Mouse (Mus musculus): ENCODE results near the gene Lst1.

The Lst1 gene

GRCm38 (mm10) chr17:35187959-35188610, at the start of gene Lst1:
Lst1 (minus strand) TSS chr17:35188439.
- in situ Hi-C loops (cut with MseI, MboI) = no loop called here

GRCm38 (mm10) chr17:35237504-35237903, 49.3 kb upstream of the Lst1 start:
- in situ Hi-C loops (cut with MseI, MboI) = no loop called here

GRCm38 (mm10) chr17:35236996-35237395, 48.8 kb upstream of the Lst1 start:
- in situ Hi-C loops (cut with MseI, MboI) = no loop called here

GRCm38 (mm10) chr17:35236390-35236746, 48.1 kb upstream of the Lst1 start:
- in situ Hi-C loops (cut with MseI, MboI) = no loop called here

- in situ Hi-C loops (cut with MseI, MboI) = no loop called here
Measured at GRCm38 (mm10) chr17:35235614-35236389, 47.6 kb upstream of the Lst1 start, which contains the start of gene Nfkbil1. Nfkbil1 (minus strand) TSS chr17:35235792.

- in situ Hi-C loops (cut with MseI, MboI) = loop anchor here (5.0 kb wide), 2 partner anchors 58 to 63 kb away; partner anchors contain the start of gene Aif1 (in 1 of the 2)
Measured at GRCm38 (mm10) chr17:35234903-35235302, 46.7 kb upstream of the Lst1 start.

- in situ Hi-C loops (cut with MseI, MboI) = loop anchor here (5.0 kb wide), 2 partner anchors 57 to 62 kb away; partner anchors contain the start of gene Aif1 (in 1 of the 2)
Measured at GRCm38 (mm10) chr17:35234090-35234489, 45.9 kb upstream of the Lst1 start.

- in situ Hi-C loops (cut with MseI, MboI) = loop anchor here (5.0 kb wide), 2 partner anchors 56 to 61 kb away; partner anchors contain the start of gene Aif1 (in 1 of the 2)
Measured at GRCm38 (mm10) chr17:35233114-35233980, 45.1 kb upstream of the Lst1 start, which contains the start of gene Atp6v1g2. Atp6v1g2 (plus strand) TSS chr17:35233660.

- in situ Hi-C loops (cut with MseI, MboI) = loop anchor here (5.0 kb wide), 2 partner anchors 55 to 60 kb away; partner anchors contain the start of gene Aif1 (in 1 of the 2)
Measured at GRCm38 (mm10) chr17:35232659-35233058, 44.4 kb upstream of the Lst1 start.

- in situ Hi-C loops (cut with MseI, MboI) = loop anchor here (5.0 kb wide), 2 partner anchors 55 to 60 kb away; partner anchors contain the start of gene Aif1 (in 1 of the 2)
Measured at GRCm38 (mm10) chr17:35232043-35232442, 43.8 kb upstream of the Lst1 start.

- in situ Hi-C loops (cut with MseI, MboI) = loop anchor here (5.0 kb wide), 2 partner anchors 54 to 59 kb away; partner anchors contain the start of gene Aif1 (in 1 of the 2)
Measured at GRCm38 (mm10) chr17:35231022-35231421, 42.8 kb upstream of the Lst1 start.

GRCm38 (mm10) chr17:35226561-35227046, 38.4 kb upstream of the Lst1 start:
- in situ Hi-C loops (cut with MseI, MboI) = no loop called here

GRCm38 (mm10) chr17:35225456-35225855, 37.2 kb upstream of the Lst1 start:
- in situ Hi-C loops (cut with MseI, MboI) = no loop called here

GRCm38 (mm10) chr17:35224641-35225040, 36.4 kb upstream of the Lst1 start:
- in situ Hi-C loops (cut with MseI, MboI) = no loop called here

- in situ Hi-C loops (cut with MseI, MboI) = no loop called here
Measured at GRCm38 (mm10) chr17:35222299-35222698, 34.1 kb upstream of the Lst1 start.

- in situ Hi-C loops (cut with MseI, MboI) = no loop called here
Measured at GRCm38 (mm10) chr17:35220156-35220952, 32.1 kb upstream of the Lst1 start, which contains the start of gene Gm16181. Gm16181 (plus strand) TSS chr17:35220834.

GRCm38 (mm10) chr17:35219601-35220041, 31.4 kb upstream of the Lst1 start:
- in situ Hi-C loops (cut with MseI, MboI) = no loop called here

GRCm38 (mm10) chr17:35218516-35219193, 30.4 kb upstream of the Lst1 start:
- in situ Hi-C loops (cut with MseI, MboI) = no loop called here

- in situ Hi-C loops (cut with MseI, MboI) = no loop called here
Measured at GRCm38 (mm10) chr17:35213071-35213470, 24.8 kb upstream of the Lst1 start.

GRCm38 (mm10) chr17:35210593-35210992, 22.4 kb upstream of the Lst1 start:
- in situ Hi-C loops (cut with MseI, MboI) = no loop called here

All from mouse trophoblast stem cell (cell line).